Mouse (Mus musculus) liver, embryonic 15.5 days (tissue): ENCODE measurements around the gene Nprl3. TPM values are rescaled to one million over a fixed set of nuclear protein-coding genes. Genes with fewer than 3 reads are reported as not detected.

ENCODE experiments used
- ATAC-seq: fragments of 200-750 bp; cut with Nextera tagmentation; 2 replicates; pipeline ENCODE4 v1.8.0; 2017; ENCODE audit warnings: moderate number of reproducible peaks, mild to moderate bottlenecking, moderate library complexity; ENCODE audit not compliant: insufficient read depth
- H3K27ac ChIP-seq: fragments of 300-500 bp; sonication (generic); replicated peaks from 2 replicates; pipeline ENCODE4 v1.5.1; 2015; ENCODE audit warnings: mild to moderate bottlenecking, inconsistent platforms
- H3K27me3 ChIP-seq: fragments of 300-500 bp; sonication (generic); 2 replicates; pipeline ENCODE4 v1.6.1; 2015; ENCODE audit warnings: mild to moderate bottlenecking, inconsistent platforms
- H3K36me3 ChIP-seq: fragments of 300-500 bp; sonication (generic); replicated peaks from 2 replicates; pipeline ENCODE4 v1.6.1; 2015; ENCODE audit warnings: moderate library complexity, mild to moderate bottlenecking, inconsistent platforms
- H3K4me1 ChIP-seq: fragments of 300-500 bp; sonication (generic); replicated peaks from 2 replicates; pipeline ENCODE4 v1.6.1; 2015; ENCODE audit warnings: inconsistent platforms
- H3K4me2 ChIP-seq: fragments of 300-500 bp; sonication (generic); 2 replicates; pipeline ENCODE4 v1.6.1; 2015; ENCODE audit warnings: moderate library complexity, mild to moderate bottlenecking, inconsistent platforms
- H3K4me3 ChIP-seq: fragments of 300-500 bp; sonication (generic); replicated peaks from 2 replicates; pipeline ENCODE4 v1.5.1; 2015; ENCODE audit warnings: mild to moderate bottlenecking, inconsistent platforms
- H3K9ac ChIP-seq: fragments of 300-500 bp; sonication (generic); 2 replicates; pipeline ENCODE4 v1.6.1; 2015; ENCODE audit warnings: moderate library complexity, mild to moderate bottlenecking, inconsistent platforms
- H3K9me3 ChIP-seq: fragments of 300-500 bp; sonication (generic); replicated peaks from 2 replicates; pipeline ENCODE4 v1.6.1; 2016; ENCODE audit warnings: inconsistent platforms
- WGBS: fragments of 180-500 bp; shearing (Covaris S2); methylation state at CpG from one replicate; pipeline ENCODE4 v1.1.7; 2015; ENCODE audit warnings: mixed read lengths; ENCODE audit not compliant: insufficient replicate concordance; 5-methylcytosine and 5-hydroxymethylcytosine counted together
- polyA plus RNA-seq: library from polyadenylated mRNA; unstranded; fragments of >200 nt; fragmentation: Nextera tagmentation; extraction: Ambion mirVana; gene quantifications from 2 replicates; pipeline ENCODE4 v1.2.1, GENCODE M21; 2015

Gene Nprl3
- polyA plus RNA-seq, 1 experiment from 2014 or later: 28.1 TPM

GRCm38 (mm10) chr11:32234816-32235485 lies 32.6 kb downstream of the Nprl3 start:
- H3K9me3 ChIP-seq: no peaks in the 10 kb centered on the region
- ATAC-seq: no peak
- no peak overlapping the region for H3K4me3 ChIP-seq
- H3K36me3 ChIP-seq: peaks cover 99% of the 10 kb centered on the region
- H3K27me3 ChIP-seq: no peaks in the 10 kb centered on the region
- no peak overlapping the region for H3K9ac ChIP-seq
- 86% methylated on average over 6 of the region's 6 CpGs for WGBS
- H3K4me2 ChIP-seq: no peak overlapping the region
- peak overlapping the region; percentile 54 for H3K27ac ChIP-seq
- H3K4me1 ChIP-seq: peaks cover 40% of the 10 kb centered on the region

- H3K9ac ChIP-seq: no peak overlapping the region
- H3K27ac ChIP-seq: 0 out of 2 replicates have a peak overlapping the region, but pooled peaks have one; percentile 54
- H3K4me1 ChIP-seq: peaks cover 32% of the 10 kb centered on the region
- H3K4me3 ChIP-seq: no peak overlapping the region
- no peaks in the 10 kb centered on the region for H3K27me3 ChIP-seq
- WGBS: 90% methylated on average over 3 of the region's 3 CpGs
- H3K9me3 ChIP-seq: no peaks in the 10 kb centered on the region
- no peak overlapping the region for H3K4me2 ChIP-seq
- no peak for ATAC-seq
- peaks cover 99% of the 10 kb centered on the region for H3K36me3 ChIP-seq
Measured at GRCm38 (mm10) chr11:32233895-32234294, 33.6 kb downstream of the Nprl3 start.

- Histone ChIP-seq H3K9ac (no peak overlapping the region), H3K4me1 (peaks cover 31% of the 10 kb centered on the region), H3K4me2 (no peak overlapping the region), H3K27me3 (no peaks in the 10 kb centered on the region), H3K4me3 (no peak overlapping the region), H3K36me3 (peaks cover 93% of the 10 kb centered on the region), H3K9me3 (no peaks in the 10 kb centered on the region), H3K27ac (no peak overlapping the region)
- 84% methylated on average over 10 of the region's 10 CpGs for WGBS
- no peak for ATAC-seq
Measured at GRCm38 (mm10) chr11:32232848-32233247, 34.7 kb downstream of the Nprl3 start.

- Histone ChIP-seq H3K4me3 (no peak overlapping the region), H3K27me3 (no peaks in the 10 kb centered on the region), H3K36me3 (peaks cover 75% of the 10 kb centered on the region), H3K4me1 (peaks cover 31% of the 10 kb centered on the region), H3K9ac (no peak overlapping the region), H3K4me2 (no peak overlapping the region), H3K9me3 (no peaks in the 10 kb centered on the region), H3K27ac (0 out of 2 replicates have a peak overlapping the region, but pooled peaks have one; percentile 19)
- ATAC-seq: no peak
- WGBS: 74% methylated on average over 2 of the region's 2 CpGs
Measured at GRCm38 (mm10) chr11:32231125-32231524, 36.4 kb downstream of the Nprl3 start.

GRCm38 (mm10) chr11:32230220-32230619 lies 37.3 kb downstream of the Nprl3 start:
- Histone ChIP-seq H3K36me3 (peaks cover 66% of the 10 kb centered on the region), H3K27ac (no peak overlapping the region), H3K9ac (no peak overlapping the region), H3K4me2 (no peak overlapping the region), H3K9me3 (no peaks in the 10 kb centered on the region), H3K4me1 (peaks cover 38% of the 10 kb centered on the region), H3K4me3 (no peak overlapping the region), H3K27me3 (peaks cover 8% of the 10 kb centered on the region)
- WGBS: 81% methylated on average over 4 of the region's 4 CpGs
- no peak for ATAC-seq

GRCm38 (mm10) chr11:32228292-32228845 lies 39.1 kb downstream of the Nprl3 start:
- peaks cover 48% of the 10 kb centered on the region for H3K36me3 ChIP-seq
- no peak for ATAC-seq
- H3K27ac ChIP-seq: no peak overlapping the region
- 78% methylated on average over 3 of the region's 3 CpGs for WGBS
- H3K4me2 ChIP-seq: peak overlapping the region; percentile 93
- H3K4me3 ChIP-seq: no peak overlapping the region
- H3K9ac ChIP-seq: 0 out of 2 replicates have a peak overlapping the region, but pooled peaks have one; percentile 0
- peaks cover 27% of the 10 kb centered on the region for H3K27me3 ChIP-seq
- H3K4me1 ChIP-seq: peaks cover 48% of the 10 kb centered on the region
- H3K9me3 ChIP-seq: no peaks in the 10 kb centered on the region

GRCm38 (mm10) chr11:32227555-32227954 lies 40.0 kb downstream of the Nprl3 start:
- WGBS: 88% methylated on average over 9 of the region's 9 CpGs
- H3K9ac ChIP-seq: peak overlapping the region; percentile 95; the same call in 1 of the 2 replicates
- H3K27ac ChIP-seq: 0 out of 2 replicates have a peak overlapping the region, but pooled peaks have one; percentile 85

GRCm38 (mm10) chr11:32227041-32227440 lies 40.5 kb downstream of the Nprl3 start:
- peak overlapping the region; percentile 85 for H3K4me3 ChIP-seq
- peak overlapping the region; percentile 85 for H3K27ac ChIP-seq
- H3K4me2 ChIP-seq: peak overlapping the region; percentile 93
- peaks cover 40% of the 10 kb centered on the region for H3K27me3 ChIP-seq
- no peaks in the 10 kb centered on the region for H3K9me3 ChIP-seq
- no peak for ATAC-seq
- peak overlapping the region; percentile 95 for H3K9ac ChIP-seq
- peaks cover 58% of the 10 kb centered on the region for H3K4me1 ChIP-seq
- peaks cover 35% of the 10 kb centered on the region for H3K36me3 ChIP-seq
- 23% methylated on average over 1 of the region's 1 CpGs for WGBS

More at GRCm38 (mm10) chr11:32227555-32227954, 40.0 kb downstream of the Nprl3 start:
- peak overlapping the region; percentile 85 for H3K4me3 ChIP-seq
- peaks cover 53% of the 10 kb centered on the region for H3K4me1 ChIP-seq
- peaks cover 40% of the 10 kb centered on the region for H3K36me3 ChIP-seq
- peaks cover 35% of the 10 kb centered on the region for H3K27me3 ChIP-seq
- no peaks in the 10 kb centered on the region for H3K9me3 ChIP-seq
- ATAC-seq: no peak
- peak overlapping the region; percentile 93 for H3K4me2 ChIP-seq

GRCm38 (mm10) chr11:32226124-32226871 lies 41.2 kb downstream of the Nprl3 start, which contains the start of gene Mpg:
Gene Mpg (plus strand): TSS chr11:32226505.
- peak within 1 kb of the TSS; percentile 85 for H3K4me3 ChIP-seq
- H3K4me1 ChIP-seq: peaks cover 65% of the 10 kb centered on the region
- no peaks in the 10 kb centered on the region for H3K9me3 ChIP-seq
- H3K27ac ChIP-seq: peak within 1 kb of the TSS; percentile 85
- ATAC-seq: peak; percentile 86
- WGBS: 3% methylated on average over 47 of the region's 47 CpGs
- peak within 1 kb of the TSS; percentile 93 for H3K4me2 ChIP-seq
- peaks cover 27% of the 10 kb centered on the region for H3K36me3 ChIP-seq
- H3K9ac ChIP-seq: peak within 1 kb of the TSS; percentile 95
- peaks cover 47% of the 10 kb centered on the region for H3K27me3 ChIP-seq

GRCm38 (mm10) chr11:32225222-32226104 lies 42.0 kb downstream of the Nprl3 start:
- no peak overlapping the region for H3K9ac ChIP-seq
- H3K27me3 ChIP-seq: peaks cover 56% of the 10 kb centered on the region
- H3K27ac ChIP-seq: peak overlapping the region; percentile 60
- ATAC-seq: no peak
- H3K4me1 ChIP-seq: peaks cover 69% of the 10 kb centered on the region
- H3K4me3 ChIP-seq: peak overlapping the region; percentile 85; the same call in 1 of the 2 replicates
- 41% methylated on average over 7 of the region's 7 CpGs for WGBS
- H3K36me3 ChIP-seq: peaks cover 19% of the 10 kb centered on the region
- peak overlapping the region; percentile 93; the same call in 1 of the 2 replicates for H3K4me2 ChIP-seq
- no peaks in the 10 kb centered on the region for H3K9me3 ChIP-seq
